14 mouse cellular contexts compared by ENCODE assay signal in genomic region chr14:45181611-45182010, GRCm38 (mm10).
"Had no signal": no experiment of that assay in that cellular context is flagged by ENCODE, and none has a peak within 500 bp of the region (broad histone marks: within the 10 kb centered on the region; RNA-seq: fewer than 3 reads in every experiment).

No protein-coding gene starts in this region.

- DNase-seq: gastrocnemius, postnatal 14 days; gastrocnemius, postnatal 36 days; heart, postnatal 10 days; heart, postnatal 4 days; kidney, adult 2 months; kidney, adult 9 months; kidney, postnatal 25 days; kidney, postnatal 4 days; liver had no signal

- ATAC-seq: hindbrain, embryonic 16.5 days; inflammation-experienced regulatory T-cells, adult 6 months; intestine, embryonic 15.5 days; intestine, postnatal 0 days; liver, embryonic 12.5 days had no signal
